Mouse (Mus musculus) thymus, adult 2 months (tissue): ENCODE data around the gene Parvb. TPM values are rescaled to one million over a fixed set of nuclear protein-coding genes. Genes with fewer than 3 reads are reported as not detected.
A peak's percentile ranks its signal among the peaks of the same experiment; 100 is the strongest.

Experiments
- DNase-seq: peaks from one replicate; pipeline ENCODE4 v3.0.0; 2021
- H3K27ac ChIP-seq: fragments of 200-500 bp; 2 replicates; pipeline ENCODE4 v1.5.1; 2012; ENCODE audit warnings: low read length, control low read depth; ENCODE audit not compliant: control insufficient read depth, insufficient read depth
- H3K27me3 ChIP-seq: fragments of 200-500 bp; 2 replicates; pipeline ENCODE4 v1.6.1; 2012; ENCODE audit warnings: mild to moderate bottlenecking, low read length, moderate library complexity, mixed read lengths; ENCODE audit not compliant: control insufficient read depth, insufficient read depth
- H3K36me3 ChIP-seq: fragments of 200-500 bp; 2 replicates; pipeline ENCODE4 v1.6.1; 2012; ENCODE audit warnings: mild to moderate bottlenecking, low read length, moderate library complexity; ENCODE audit not compliant: control insufficient read depth, insufficient read depth
- H3K4me1 ChIP-seq: fragments of 200-500 bp; replicated peaks from 2 replicates; pipeline ENCODE4 v1.6.1; 2012; ENCODE audit warnings: low read length; ENCODE audit not compliant: control insufficient read depth, insufficient read depth
- H3K4me3 ChIP-seq: fragments of 200-500 bp; 2 replicates; pipeline ENCODE4 v1.5.1; 2012; ENCODE audit warnings: mild to moderate bottlenecking, low read length, control low read depth, moderate library complexity; ENCODE audit not compliant: control insufficient read depth, insufficient read depth
- CTCF ChIP-seq: fragments of 200-500 bp; IDR thresholded peaks from 2 replicates; pipeline ENCODE4 v1.5.1; 2012; ENCODE audit warnings: mild to moderate bottlenecking, control low read depth, low read length, moderate library complexity, borderline replicate concordance; ENCODE audit not compliant: control insufficient read depth, poor library complexity, insufficient read depth; ENCODE audit errors: extremely low read depth
- POLR2A ChIP-seq: fragments of 200-500 bp; IDR thresholded peaks from 2 replicates; pipeline ENCODE4 v1.6.1; 2012; ENCODE audit warnings: mild to moderate bottlenecking, low read length, control low read depth, moderate library complexity; ENCODE audit not compliant: control insufficient read depth, poor library complexity, insufficient read depth; ENCODE audit errors: extremely low read depth
- WGBS: fragments of 180-500 bp; shearing (Covaris S2); methylation state at CpG from one replicate; pipeline ENCODE4 v1.1.7; 2018; 5-methylcytosine and 5-hydroxymethylcytosine counted together
- polyA plus RNA-seq: library from polyadenylated mRNA; depleted of rRNA; stranded (reverse); fragments of >200 nt; gene quantifications from 2 replicates; pipeline ENCODE4 v1.2.3, GENCODE M21; 2012; rRNA removed

Parvb gene
- polyA plus RNA-seq, 1 experiment = 6.8 TPM

DNA sequence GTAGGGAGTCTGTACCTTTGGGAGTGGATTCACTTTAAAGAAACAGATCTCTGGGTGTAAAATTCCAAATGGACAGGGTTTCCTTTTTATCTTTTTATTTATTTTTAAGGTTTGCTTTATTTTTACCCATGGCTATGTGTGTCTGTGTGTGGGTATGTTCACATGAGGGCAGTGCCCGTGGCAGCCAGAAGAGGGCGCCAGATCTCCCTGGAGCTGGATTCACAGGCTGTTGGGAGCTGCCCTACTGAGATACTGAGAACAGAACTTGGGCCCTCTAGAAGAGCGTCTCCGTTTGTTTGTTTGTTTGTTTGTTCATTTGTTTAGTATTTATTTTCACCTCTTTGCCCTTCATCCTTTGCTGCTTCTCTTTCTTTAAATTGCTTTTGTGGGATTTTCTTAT, 116.9 kb downstream of the Parvb start:
- WGBS = over 99% methylated on average over 4 of the region's 4 CpGs
- TF ChIP-seq CTCF = no peak
- no peak for TF ChIP-seq POLR2A
- DNase-seq = no peak
- no peak overlapping the region for H3K27ac ChIP-seq
- no peaks in the 10 kb centered on the region for H3K27me3 ChIP-seq
- H3K36me3 ChIP-seq = peaks cover 8% of the 10 kb centered on the region
- peaks cover 10% of the 10 kb centered on the region for H3K4me1 ChIP-seq
- H3K4me3 ChIP-seq = no peak overlapping the region

DNA sequence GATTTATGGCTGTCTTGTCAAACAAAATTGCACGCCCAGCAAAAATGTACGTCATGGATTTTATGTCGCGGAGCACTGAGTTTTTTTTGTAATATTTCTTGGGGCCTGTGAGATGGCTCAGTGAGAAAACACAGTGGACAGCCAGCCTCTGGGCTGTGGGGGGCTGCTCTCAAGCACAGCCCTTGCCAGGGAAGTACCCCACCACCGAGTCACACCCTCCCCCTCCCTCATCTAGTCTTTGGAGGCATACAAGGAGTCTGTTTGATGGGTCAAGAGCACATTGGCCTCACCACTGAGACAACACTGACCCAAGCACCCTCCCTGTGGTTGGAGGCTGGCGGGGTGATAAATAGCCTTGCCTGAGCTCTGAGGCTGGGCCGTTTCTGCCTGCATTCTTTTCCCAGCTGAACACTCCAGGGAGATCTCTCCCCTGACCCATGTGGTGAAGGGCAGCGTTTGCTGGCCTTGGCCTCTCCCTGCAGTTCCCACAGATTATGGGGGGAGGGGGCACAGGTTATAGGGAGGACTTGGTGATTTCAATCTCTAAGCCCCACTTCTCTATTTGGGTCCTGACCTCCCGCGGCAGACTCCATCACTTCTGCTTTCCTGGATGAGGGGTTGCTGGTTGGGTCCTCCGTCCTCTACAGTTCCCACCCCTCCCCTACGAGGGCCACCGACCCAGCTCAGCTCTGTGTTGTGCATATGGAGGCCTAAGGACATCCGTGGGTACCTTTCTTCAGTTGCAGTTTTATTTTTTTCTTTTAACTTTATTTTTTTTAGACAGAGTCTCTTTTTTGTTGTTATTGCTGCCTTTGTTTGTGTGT, 118.3 kb downstream of the Parvb start:
- Histone ChIP-seq H3K4me3 (no peak overlapping the region), H3K27me3 (no peaks in the 10 kb centered on the region), H3K36me3 (peaks cover 7% of the 10 kb centered on the region; the same call in 1 of the 2 replicates), H3K4me1 (peaks cover 20% of the 10 kb centered on the region), H3K27ac (no peak overlapping the region)
- 57% methylated on average over 14 of the region's 14 CpGs for WGBS
- no peak for TF ChIP-seq POLR2A
- TF ChIP-seq CTCF = no peak
- DNase-seq = no peak

DNA sequence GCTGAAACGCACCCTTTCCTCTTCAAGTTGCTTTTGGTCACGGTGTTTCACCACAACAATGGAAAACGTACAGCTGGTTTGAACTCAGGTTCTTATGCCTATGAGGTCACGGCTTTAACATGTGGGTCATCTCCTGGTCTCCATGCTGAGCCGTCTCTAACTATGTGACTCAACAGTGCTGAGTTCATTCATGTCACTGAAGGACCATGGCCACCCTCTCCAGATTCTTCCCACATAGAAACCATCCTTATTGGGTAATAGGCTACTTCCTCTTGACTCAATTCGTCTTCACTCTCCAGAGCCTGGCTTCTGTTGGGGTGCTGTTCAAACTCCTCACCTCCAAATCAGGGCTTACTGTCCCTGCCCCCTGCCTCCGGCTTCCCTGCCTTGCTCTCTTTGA, 119.5 kb downstream of the Parvb start:
- no peaks in the 10 kb centered on the region for H3K27me3 ChIP-seq
- TF ChIP-seq POLR2A = no peak
- no peak for TF ChIP-seq CTCF
- H3K4me1 ChIP-seq = peaks cover 29% of the 10 kb centered on the region
- H3K27ac ChIP-seq = no peak overlapping the region
- no peak overlapping the region for H3K4me3 ChIP-seq
- no peak for DNase-seq
- 38% methylated on average over 7 of the region's 7 CpGs for WGBS
- H3K36me3 ChIP-seq = peaks cover 5% of the 10 kb centered on the region; the same call in 1 of the 2 replicates

DNA sequence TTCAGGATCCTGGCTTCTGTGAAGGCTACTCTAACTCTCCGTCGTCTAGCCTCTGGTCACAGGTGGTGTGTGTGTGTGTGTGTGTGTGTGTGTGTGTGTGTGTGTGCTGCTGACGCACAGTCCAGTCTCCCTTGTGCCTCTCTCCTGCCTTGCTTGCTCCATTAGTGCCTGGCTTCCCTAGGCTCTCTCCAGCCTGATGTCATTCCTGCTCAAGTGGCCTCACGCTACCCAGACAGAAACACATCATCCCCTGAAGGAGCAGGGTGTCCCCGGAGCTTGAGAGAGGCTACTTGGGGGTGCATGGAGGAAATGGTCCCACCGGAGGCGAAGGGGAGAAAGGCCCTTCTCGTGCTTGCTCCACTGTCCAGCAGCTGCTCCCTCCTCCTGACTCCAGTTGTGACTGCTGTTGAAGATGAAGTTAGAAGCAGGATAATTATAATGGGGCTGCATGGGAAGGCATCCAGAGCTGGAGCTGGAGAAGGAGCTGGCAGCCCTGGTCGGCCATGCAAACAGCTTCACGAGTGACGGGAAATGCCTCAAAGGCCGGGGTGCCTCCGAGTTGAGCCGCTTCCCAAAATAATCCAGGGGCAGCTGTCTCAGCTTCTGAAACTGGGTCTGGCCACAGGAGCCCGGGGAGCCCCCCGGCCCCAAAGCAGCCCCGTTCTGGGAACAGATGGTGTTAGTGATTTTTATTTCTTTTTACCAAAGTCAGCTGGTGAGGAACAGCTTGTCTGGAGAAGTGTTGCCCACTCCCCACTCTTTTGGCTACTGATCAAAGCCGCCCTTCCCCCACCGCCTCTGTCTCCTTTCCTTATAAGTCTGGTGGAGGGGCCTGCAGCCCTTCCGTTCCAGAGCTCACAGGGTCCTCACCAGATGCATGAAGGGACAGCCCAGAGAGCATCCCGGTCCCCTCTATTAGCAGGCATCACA, 120.3 kb downstream of the Parvb start:
- 95% methylated on average over 21 of the region's 21 CpGs for WGBS
- H3K27ac ChIP-seq = no peak overlapping the region
- no peaks in the 10 kb centered on the region for H3K27me3 ChIP-seq
- no peak for DNase-seq
- H3K4me1 ChIP-seq = peaks cover 30% of the 10 kb centered on the region
- peaks cover 1% of the 10 kb centered on the region; the same call in 1 of the 2 replicates for H3K36me3 ChIP-seq
- no peak overlapping the region for H3K4me3 ChIP-seq
- no peak for TF ChIP-seq CTCF
- TF ChIP-seq POLR2A = no peak

DNA sequence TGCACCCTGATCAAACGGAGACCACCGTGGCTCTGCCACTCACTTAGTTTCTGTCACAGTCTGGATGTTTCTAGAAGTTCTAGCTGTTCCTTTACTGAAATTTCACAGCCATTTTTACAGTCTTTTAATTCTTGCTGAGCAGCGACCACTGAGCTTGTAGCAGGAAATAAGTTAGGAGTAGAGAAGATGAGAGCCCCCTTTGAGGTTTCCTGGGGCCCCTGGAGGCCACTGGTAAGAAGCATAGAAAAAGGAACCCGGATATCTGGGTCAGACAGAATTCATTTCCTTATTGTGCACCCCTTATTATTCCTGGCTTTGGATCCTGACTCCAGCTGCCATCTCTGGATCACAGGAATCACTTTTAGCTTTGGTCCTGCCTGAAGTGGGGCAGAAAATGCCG, 123.2 kb downstream of the Parvb start:
- H3K27ac ChIP-seq = peak overlapping the region; percentile 85
- H3K27me3 ChIP-seq = no peaks in the 10 kb centered on the region
- TF ChIP-seq CTCF (no peak), POLR2A (no peak)
- H3K4me3 ChIP-seq = no peak overlapping the region
- no peaks in the 10 kb centered on the region for H3K36me3 ChIP-seq
- 4% methylated on average over 5 of the region's 5 CpGs for WGBS
- peaks cover 30% of the 10 kb centered on the region for H3K4me1 ChIP-seq
- peak; percentile 31 for DNase-seq

DNA sequence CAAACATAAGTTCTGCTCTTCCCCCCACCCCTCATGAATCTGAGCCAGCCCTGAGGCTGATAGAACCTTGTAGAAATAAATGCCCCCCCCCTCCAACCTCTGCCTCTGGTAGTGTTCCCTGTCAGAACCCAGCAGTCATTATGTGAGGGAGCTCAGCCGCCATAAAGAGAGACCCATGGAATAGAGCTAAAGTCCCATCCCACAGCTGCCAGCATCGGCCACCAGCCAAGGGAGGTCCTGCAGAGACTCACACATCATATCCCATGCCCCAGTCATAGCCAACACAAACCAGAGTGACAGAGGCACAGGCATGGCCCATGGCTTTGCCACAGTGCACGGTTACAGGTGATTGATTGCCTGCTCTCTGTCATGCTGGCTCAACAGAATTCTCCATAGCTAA, 132.9 kb downstream of the Parvb start:
- DNase-seq = no peak
- Histone ChIP-seq H3K36me3 (no peaks in the 10 kb centered on the region), H3K4me1 (no peaks in the 10 kb centered on the region), H3K4me3 (no peak overlapping the region), H3K27me3 (no peaks in the 10 kb centered on the region), H3K27ac (no peak overlapping the region)
- WGBS = 97% methylated on average over 3 of the region's 3 CpGs
- no peak for TF ChIP-seq CTCF
- no peak for TF ChIP-seq POLR2A

Other genes starting within 250 kb of the Parvb start
- gene Efcab6, start 166.7 kb upstream of the Parvb start, polyA plus RNA-seq = 0.09 and 0.13 TPM in 2 replicates
- gene Sult4a1, start 126.3 kb upstream of the Parvb start, polyA plus RNA-seq = 0.11 and 0.22 TPM in 2 replicates
- 0.08 and 0.13 TPM in 2 replicates for gene Pnpla5, start 108.9 kb upstream of the Parvb start, polyA plus RNA-seq
- gene Pnpla3, start 64.2 kb upstream of the Parvb start, polyA plus RNA-seq = 35.3 and 39.4 TPM in 2 replicates
- gene Samm50, start 39.8 kb upstream of the Parvb start, polyA plus RNA-seq = 14.5 and 15.2 TPM in 2 replicates
- gene Parvg, start 92.0 kb downstream of the Parvb start, polyA plus RNA-seq = 183 and 185 TPM in 2 replicates
- 9.3 and 10.4 TPM in 2 replicates for gene Shisal1, start 215.1 kb downstream of the Parvb start, polyA plus RNA-seq